Mouse (Mus musculus): ENCODE data around the gene Gm3336.
A peak's percentile ranks its signal among the peaks of the same experiment; 100 is the strongest.

- TF ChIP-seq POLR2A (IDR thresholded peaks at IDR 0.05; ENCODE audit: low read depth, low read length) (peak; percentile 24), CTCF (IDR thresholded peaks at IDR 0.05; ENCODE audit: extremely low read depth, insufficient read depth, insufficient read length, insufficient replicate concordance) (no peak)
Measured at GRCm38 (mm10) chr8:70699834-70700554, 18.3 kb upstream of the Gm3336 start.
